Mouse (Mus musculus) midbrain, embryonic 14.5 days (tissue): ENCODE data around the gene Prf1. TPM values are rescaled to one million over a fixed set of nuclear protein-coding genes. Genes with fewer than 3 reads are reported as not detected.

Source experiments
- ATAC-seq: fragments of 200-750 bp; cut with Nextera tagmentation; 2 replicates; pipeline ENCODE4 v1.8.0; 2017; ENCODE audit warnings: moderate number of reproducible peaks, moderate library complexity; ENCODE audit not compliant: low FRiP score, low TSS enrichment
- DNase-seq: peaks from one replicate; pipeline ENCODE4 v3.0.0-alpha.2; 2015
- H3K27ac ChIP-seq: fragments of 300-500 bp; sonication (generic); replicated peaks from 2 replicates; pipeline ENCODE4 v1.5.1; 2014; ENCODE audit warnings: mild to moderate bottlenecking, low read depth, low read length, moderate library complexity
- H3K27me3 ChIP-seq: fragments of 300-500 bp; sonication (generic); 2 replicates; pipeline ENCODE4 v1.6.1; 2014; ENCODE audit warnings: low read length, control low read depth, mixed read lengths; ENCODE audit not compliant: control insufficient read depth, insufficient read depth
- H3K36me3 ChIP-seq: fragments of 300-500 bp; sonication (generic); 2 replicates; pipeline ENCODE4 v1.6.1; 2014; ENCODE audit warnings: low read length, control low read depth; ENCODE audit not compliant: control insufficient read depth, insufficient read depth
- H3K4me1 ChIP-seq: fragments of 300-500 bp; sonication (generic); 2 replicates; pipeline ENCODE4 v1.6.1; 2014; ENCODE audit warnings: mild to moderate bottlenecking, antibody characterized with exemption, low read length, control low read depth; ENCODE audit not compliant: control insufficient read depth, insufficient read depth
- H3K4me2 ChIP-seq: fragments of 300-500 bp; sonication (generic); 2 replicates; pipeline ENCODE4 v1.6.1; 2014; ENCODE audit warnings: mild to moderate bottlenecking, low read length, moderate library complexity
- H3K4me3 ChIP-seq: fragments of 300-500 bp; sonication (generic); replicated peaks from 2 replicates; pipeline ENCODE4 v1.5.1; 2014; ENCODE audit warnings: low read depth, low read length
- H3K9ac ChIP-seq: fragments of 300-500 bp; sonication (generic); replicated peaks from 2 replicates; pipeline ENCODE4 v1.6.1; 2014; ENCODE audit warnings: mild to moderate bottlenecking, low read length, moderate library complexity
- H3K9me3 ChIP-seq: fragments of 300-500 bp; sonication (generic); 2 replicates; pipeline ENCODE4 v1.6.1; 2016; ENCODE audit warnings: low read length, control low read depth, mixed read lengths; ENCODE audit not compliant: control insufficient read depth
- WGBS: fragments of 180-500 bp; shearing (Covaris S2); extraction: QIAGEN DNeasy Blood & Tissue Kit; methylation state at CpG from one replicate; pipeline ENCODE4 v1.1.7; 2014; 5-methylcytosine and 5-hydroxymethylcytosine counted together
- polyA plus RNA-seq: library from polyadenylated mRNA; unstranded; fragments of >200 nt; fragmentation: Nextera tagmentation; extraction: Ambion mirVana; gene quantifications from 2 replicates; pipeline ENCODE4 v1.2.1, GENCODE M21; 2014

Gene Prf1
- polyA plus RNA-seq, 1 experiment from 2014 or later = not detected

DNA sequence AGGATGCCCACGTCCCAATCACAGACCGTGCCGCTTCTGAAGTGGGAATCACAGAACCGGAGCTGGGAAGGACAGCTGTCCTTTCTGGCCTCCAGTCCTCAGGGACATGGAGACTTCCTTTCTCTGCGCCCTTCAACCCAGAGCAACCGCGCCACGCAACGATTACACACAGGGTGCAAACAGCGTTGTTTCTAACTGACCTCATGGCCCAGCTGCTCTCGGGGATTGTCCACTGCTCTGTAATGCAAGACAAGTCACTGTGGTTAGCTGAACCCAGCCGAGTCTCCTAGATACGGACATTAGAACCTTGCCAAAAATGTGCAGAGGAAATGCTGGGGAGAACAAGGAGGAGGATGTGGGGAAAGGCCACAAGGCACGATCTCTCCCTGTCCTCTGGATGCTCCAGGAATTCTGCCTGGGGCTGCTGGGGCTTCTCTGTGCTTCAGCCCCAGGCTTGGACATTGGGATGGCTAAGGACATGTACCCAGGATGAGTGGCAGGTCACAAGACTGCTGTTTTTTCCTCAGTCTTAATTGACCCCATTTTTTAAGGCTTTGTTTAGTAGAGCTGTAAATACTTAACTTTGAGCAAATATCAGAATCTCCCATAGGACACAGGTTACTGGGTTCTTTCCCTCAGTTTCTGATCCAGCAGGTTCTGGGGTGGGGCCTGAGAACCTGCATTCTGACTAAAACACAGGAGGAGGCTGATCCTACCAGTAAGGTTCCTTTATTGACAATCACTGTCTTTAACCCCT is 19.5 kb upstream of the Prf1 start:
- peaks cover 15% of the 10 kb centered on the region for H3K27me3 ChIP-seq
- H3K4me1 ChIP-seq = no peaks in the 10 kb centered on the region
- no peaks in the 10 kb centered on the region for H3K9me3 ChIP-seq
- H3K4me2 ChIP-seq = no peak overlapping the region
- H3K36me3 ChIP-seq = no peaks in the 10 kb centered on the region
- WGBS = 67% methylated on average over 14 of the region's 14 CpGs
- no peak overlapping the region for H3K4me3 ChIP-seq
- ATAC-seq = no peak
- DNase-seq = no peak
- H3K9ac ChIP-seq = no peak overlapping the region
- no peak overlapping the region for H3K27ac ChIP-seq

GRCm38 (mm10) chr10:61281115-61281514 is 16.5 kb upstream of the Prf1 start:
- H3K4me2 ChIP-seq = no peak overlapping the region
- 83% methylated on average over 5 of the region's 5 CpGs for WGBS
- H3K9ac ChIP-seq = no peak overlapping the region
- no peaks in the 10 kb centered on the region for H3K36me3 ChIP-seq
- no peak for ATAC-seq
- no peaks in the 10 kb centered on the region for H3K27me3 ChIP-seq
- H3K9me3 ChIP-seq = no peaks in the 10 kb centered on the region
- no peaks in the 10 kb centered on the region for H3K4me1 ChIP-seq
- no peak overlapping the region for H3K4me3 ChIP-seq
- no peak overlapping the region for H3K27ac ChIP-seq
- DNase-seq = no peak

- Histone ChIP-seq H3K9ac (no peak overlapping the region), H3K4me2 (no peak overlapping the region), H3K4me3 (no peak overlapping the region), H3K4me1 (no peaks in the 10 kb centered on the region), H3K9me3 (no peaks in the 10 kb centered on the region), H3K27me3 (no peaks in the 10 kb centered on the region), H3K36me3 (no peaks in the 10 kb centered on the region), H3K27ac (no peak overlapping the region)
- WGBS = 88% methylated on average over 4 of the region's 4 CpGs
- DNase-seq = no peak
- no peak for ATAC-seq
Measured at GRCm38 (mm10) chr10:61284309-61284708, 13.3 kb upstream of the Prf1 start.

GRCm38 (mm10) chr10:61285271-61285670 is 12.4 kb upstream of the Prf1 start:
- Histone ChIP-seq H3K4me1 (no peaks in the 10 kb centered on the region), H3K4me2 (no peak overlapping the region), H3K9me3 (no peaks in the 10 kb centered on the region), H3K36me3 (no peaks in the 10 kb centered on the region), H3K9ac (no peak overlapping the region), H3K27me3 (no peaks in the 10 kb centered on the region), H3K27ac (no peak overlapping the region), H3K4me3 (no peak overlapping the region)
- ATAC-seq (no peak), DNase-seq (no peak)
- WGBS = 81% methylated on average over 11 of the region's 11 CpGs

GRCm38 (mm10) chr10:61286246-61286645 is 11.4 kb upstream of the Prf1 start:
- ATAC-seq (no peak), DNase-seq (peak; percentile 16)
- Histone ChIP-seq H3K36me3 (no peaks in the 10 kb centered on the region), H3K4me3 (no peak overlapping the region), H3K27me3 (no peaks in the 10 kb centered on the region), H3K27ac (no peak overlapping the region), H3K9ac (no peak overlapping the region), H3K9me3 (no peaks in the 10 kb centered on the region), H3K4me2 (no peak overlapping the region), H3K4me1 (no peaks in the 10 kb centered on the region)
- 60% methylated on average over 7 of the region's 7 CpGs for WGBS

GRCm38 (mm10) chr10:61290016-61290415 is 7.6 kb upstream of the Prf1 start:
- Histone ChIP-seq H3K9ac (no peak overlapping the region), H3K4me2 (no peak overlapping the region), H3K27me3 (no peaks in the 10 kb centered on the region), H3K27ac (no peak overlapping the region), H3K9me3 (no peaks in the 10 kb centered on the region), H3K36me3 (no peaks in the 10 kb centered on the region), H3K4me1 (no peaks in the 10 kb centered on the region), H3K4me3 (no peak overlapping the region)
- no peak for DNase-seq
- 92% methylated on average over 2 of the region's 2 CpGs for WGBS
- no peak for ATAC-seq

GRCm38 (mm10) chr10:61290479-61290878 is 7.2 kb upstream of the Prf1 start:
- DNase-seq (no peak), ATAC-seq (no peak)
- H3K9me3 ChIP-seq = no peaks in the 10 kb centered on the region
- H3K9ac ChIP-seq = no peak overlapping the region
- H3K36me3 ChIP-seq = no peaks in the 10 kb centered on the region
- no peaks in the 10 kb centered on the region for H3K27me3 ChIP-seq
- no peaks in the 10 kb centered on the region for H3K4me1 ChIP-seq
- H3K4me2 ChIP-seq = no peak overlapping the region
- WGBS = 46% methylated on average over 2 of the region's 2 CpGs
- no peak overlapping the region for H3K27ac ChIP-seq
- no peak overlapping the region for H3K4me3 ChIP-seq

DNA sequence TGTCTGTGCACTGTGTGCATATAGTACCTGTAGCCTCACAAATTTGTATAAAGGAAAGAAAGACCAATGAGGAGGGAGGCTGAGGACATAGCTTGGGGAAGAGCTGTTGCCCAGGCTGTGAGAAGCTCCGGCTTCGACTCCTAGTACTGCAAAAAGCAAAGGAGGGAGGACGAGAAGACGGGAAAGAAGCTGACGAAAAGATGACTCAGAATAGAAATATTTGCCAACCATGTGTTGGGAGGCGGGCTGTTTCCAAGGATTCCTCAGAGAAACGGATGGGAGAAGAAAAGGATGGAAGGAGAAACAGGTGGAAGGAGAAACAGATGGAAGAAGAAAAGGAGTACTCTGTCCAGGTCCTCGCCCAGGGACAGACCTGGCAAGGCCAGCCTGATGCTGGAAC is 3.4 kb upstream of the Prf1 start:
- Histone ChIP-seq H3K36me3 (no peaks in the 10 kb centered on the region), H3K9ac (no peak overlapping the region), H3K4me1 (no peaks in the 10 kb centered on the region), H3K4me2 (no peak overlapping the region), H3K4me3 (no peak overlapping the region), H3K27me3 (no peaks in the 10 kb centered on the region), H3K9me3 (no peaks in the 10 kb centered on the region), H3K27ac (no peak overlapping the region)
- WGBS = 91% methylated on average over 8 of the region's 8 CpGs
- ATAC-seq = no peak
- DNase-seq = no peak

DNA sequence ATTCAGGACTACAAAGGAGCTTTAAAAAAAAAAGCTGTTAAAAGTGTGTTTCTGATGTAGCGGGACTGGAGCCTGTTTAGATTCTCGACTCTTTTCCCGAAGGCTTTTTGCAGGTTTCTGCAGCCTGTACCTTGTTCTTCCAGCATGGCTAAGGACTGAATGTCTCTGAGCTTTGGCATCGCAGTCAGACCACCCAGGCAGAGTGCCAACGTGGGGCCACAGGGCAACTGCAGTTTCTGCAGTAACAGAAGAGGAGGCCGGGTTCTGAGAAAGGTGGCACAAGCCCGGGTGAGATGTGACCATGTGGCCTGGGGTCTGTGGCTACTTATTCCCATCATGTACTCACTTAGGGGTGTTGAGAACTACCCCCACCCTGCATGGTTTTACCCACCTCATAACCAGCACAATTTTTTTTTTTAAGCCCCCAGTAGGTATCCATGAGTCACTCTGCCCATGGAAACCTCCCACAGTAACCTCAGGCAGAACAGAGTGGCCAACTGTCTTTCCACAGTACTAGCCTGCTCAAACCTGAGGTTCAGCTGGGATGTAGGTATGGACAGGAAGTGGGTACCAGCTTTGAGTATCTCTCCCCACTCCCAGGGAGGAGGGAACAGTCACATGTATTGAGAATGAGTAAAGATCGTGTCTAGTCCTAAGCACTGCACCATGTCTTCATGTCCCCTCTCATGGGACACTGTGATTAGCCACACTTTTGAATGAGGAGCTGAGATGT is 754 bp upstream of the Prf1 start:
- no peak overlapping the region for H3K4me2 ChIP-seq
- no peaks in the 10 kb centered on the region for H3K4me1 ChIP-seq
- H3K4me3 ChIP-seq = no peak overlapping the region
- no peaks in the 10 kb centered on the region for H3K9me3 ChIP-seq
- whole genome bisulfite sequencing = 85% methylated on average over 8 of the region's 8 CpGs
- DNase-seq (no peak), ATAC-seq (no peak)
- H3K9ac ChIP-seq = no peak overlapping the region
- H3K27ac ChIP-seq = no peak overlapping the region
- H3K27me3 ChIP-seq = no peaks in the 10 kb centered on the region
- no peaks in the 10 kb centered on the region for H3K36me3 ChIP-seq
